ENCODE assay signal across 31 mouse cellular contexts in the genomic region with DNA sequence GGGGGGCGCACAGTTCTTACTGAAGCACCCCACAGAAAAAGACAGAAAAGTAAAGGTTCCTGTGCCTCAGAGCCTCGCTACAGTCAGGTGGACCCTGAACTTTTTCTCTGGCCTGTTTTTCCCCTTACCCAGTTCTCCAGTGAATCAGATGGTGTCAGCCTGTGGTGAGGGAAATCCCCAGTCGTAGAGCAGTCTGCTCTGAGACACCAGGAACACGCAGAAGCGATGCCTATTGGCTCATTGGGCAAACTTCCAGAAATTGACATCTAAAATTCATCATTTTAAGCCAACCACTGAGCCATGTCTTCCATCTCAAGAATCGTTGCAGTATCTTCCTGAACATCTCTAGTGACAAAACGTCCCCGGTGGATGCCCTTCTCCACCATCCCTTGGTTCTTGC.
DNase-seq lines count a peak whose midpoint lies in the region; ATAC-seq and TF ChIP-seq lines count a peak whose summit lies in the region.
"Had no signal": no experiment of that assay in that cellular context is flagged by ENCODE, and none has a peak within 500 bp of the region (broad histone marks: within the 10 kb centered on the region; RNA-seq: fewer than 3 reads in every experiment).

No protein-coding gene starts in this region.

- no peak for TF ChIP-seq CTCF in CH12.LX (conservative IDR thresholded peaks at IDR 0.05 in 1 of 2, IDR thresholded peaks at IDR 0.05 in 1 of 2; ENCODE audit: low read depth in 2 of 2, low read length in 2 of 2)

- H3K9me3 ChIP-seq in limb, embryonic 12.5 days: no peaks in the 10 kb centered on the region
- H3K9me3 ChIP-seq in limb, embryonic 10.5 days (replicated peaks): no peaks in the 10 kb centered on the region
- peaks cover 3% of the 10 kb centered on the region for H3K9me3 ChIP-seq in CH12.LX (replicated peaks; ENCODE audit: low read length)
- H3K9me3 ChIP-seq in midbrain, embryonic 16.5 days (replicated peaks; ENCODE audit: control insufficient read depth, low read length, poor library complexity, severe bottlenecking): no peaks in the 10 kb centered on the region
- H3K9me3 ChIP-seq: embryonic facial prominence, embryonic 13.5 days; forebrain, embryonic 12.5 days; hindbrain, embryonic 15.5 days; intestine, embryonic 15.5 days; limb, embryonic 13.5 days; liver, embryonic 12.5 days had no signal

- H3K79me2 ChIP-seq in CH12.LX (replicated peaks; ENCODE audit: control insufficient read depth, extremely low read depth, insufficient read depth, poor library complexity, severe bottlenecking): no peaks in the 10 kb centered on the region

- in situ Hi-C loops in CH12.LX (cut with MboI; ENCODE audit: low pct_ligation_motif_present, low pct_unique_long_range_greater_than_20kb, low sequenced_read_pairs): no loop called here

- no peak; the same call in 1 of the 2 replicates for TF ChIP-seq RAD21 in CH12.LX (IDR thresholded peaks at IDR 0.05; ENCODE audit: low read depth, low read length)

- H3K4me2 ChIP-seq in limb, embryonic 12.5 days: no peak overlapping the region
- H3K4me2 ChIP-seq in CH12.LX (ENCODE audit: insufficient read depth, low read depth, poor library complexity, severe bottlenecking): peak overlapping the region; percentile 42
- no peak overlapping the region for H3K4me2 ChIP-seq in midbrain, embryonic 16.5 days (ENCODE audit: low read length)
- H3K4me2 ChIP-seq: embryonic facial prominence, embryonic 13.5 days; forebrain, embryonic 12.5 days; heart, embryonic 11.5 days; hindbrain, embryonic 15.5 days; intestine, embryonic 15.5 days; limb, embryonic 13.5 days; liver, embryonic 12.5 days had no signal

- 0 out of 2 replicates have a peak overlapping the region, but pooled peaks have one; percentile 5 for H3K27ac ChIP-seq in limb, embryonic 12.5 days
- no peak overlapping the region; the same call in 1 of the 2 replicates for H3K27ac ChIP-seq in limb, embryonic 10.5 days
- H3K27ac ChIP-seq in CH12.LX (ENCODE audit: insufficient read depth, low read depth): peak overlapping the region; percentile 67
- H3K27ac ChIP-seq in midbrain, embryonic 16.5 days (ENCODE audit: low read length): no peak overlapping the region
- H3K27ac ChIP-seq: embryonic facial prominence, embryonic 13.5 days; forebrain, embryonic 12.5 days; hindbrain, embryonic 15.5 days; intestine, embryonic 15.5 days; kidney, postnatal 0 days; limb, embryonic 13.5 days; liver, embryonic 12.5 days; macrophage had no signal

- no peak overlapping the region for H3K9ac ChIP-seq in limb, embryonic 12.5 days (replicated peaks)
- peak overlapping the region; percentile 22; the same call in 1 of the 2 replicates for H3K9ac ChIP-seq in CH12.LX (ENCODE audit: insufficient read depth, low read depth)
- no peak overlapping the region for H3K9ac ChIP-seq in midbrain, embryonic 16.5 days (ENCODE audit: low read depth, low read length)
- H3K9ac ChIP-seq: embryonic facial prominence, embryonic 13.5 days; forebrain, embryonic 12.5 days; forebrain, postnatal 0 days; hindbrain, embryonic 15.5 days; intestine, embryonic 15.5 days; limb, embryonic 13.5 days; liver, embryonic 12.5 days; liver, postnatal 0 days had no signal

- no peaks in the 10 kb centered on the region for H3K4me1 ChIP-seq in limb, embryonic 12.5 days (replicated peaks)
- H3K4me1 ChIP-seq in limb, embryonic 10.5 days: no peaks in the 10 kb centered on the region
- H3K4me1 ChIP-seq in CH12.LX (ENCODE audit: control insufficient read depth in 1 of 2, insufficient read depth in 2 of 2): peaks cover 12 to 46% of the 10 kb centered on the region in 2 experiments
- no peaks in the 10 kb centered on the region for H3K4me1 ChIP-seq in midbrain, embryonic 16.5 days (ENCODE audit: control insufficient read depth, insufficient read depth, low read length)
- H3K4me1 ChIP-seq: forebrain, embryonic 12.5 days; hindbrain, embryonic 15.5 days; intestine, embryonic 15.5 days; limb, embryonic 13.5 days had no signal

- 91% methylated on average over 8 of the region's 8 CpGs for WGBS in limb, embryonic 12.5 days
- WGBS in limb, embryonic 10.5 days: 91% methylated on average over 8 of the region's 8 CpGs
- 93% methylated on average over 8 of the region's 8 CpGs for WGBS in midbrain, embryonic 16.5 days

- ATAC-seq in limb, embryonic 12.5 days (ENCODE audit: insufficient number of reproducible peaks, insufficient read depth, low FRiP score, low TSS enrichment, low read depth): no peak
- ATAC-seq in granulocyte monocyte progenitor cell, adult 5-6 weeks (replicated peaks; ENCODE audit: poor library complexity, severe bottlenecking): peak; percentile 67
- ATAC-seq in megakaryocyte progenitor cell, adult 5-6 weeks (replicated peaks; ENCODE audit: poor library complexity): peak; percentile 46; the same call in 1 of the 2 replicates
- no peak for ATAC-seq in midbrain, embryonic 16.5 days
- ATAC-seq: forebrain, postnatal 0 days; intestine, embryonic 15.5 days; liver, embryonic 12.5 days; liver, postnatal 0 days; lung, postnatal 0 days had no signal

- no peak for DNase-seq in limb, embryonic 10.5 days (ENCODE audit: low spot score)
- DNase-seq in CH12.LX (ENCODE audit: extremely low read depth): peak; percentile 88
- DNase-seq in cerebellum, postnatal 10 days: no peak
- no peak for DNase-seq in adrenal gland, adult 18-20 months (ENCODE audit: low spot score in 2 of 2)
- DNase-seq: adrenal gland, adult 2 months; adrenal gland, postnatal 36 days; cerebellum, adult 8-10 months; cerebellum, postnatal 36 days; embryo, embryonic 11 days; forebrain, postnatal 0 days; heart, postnatal 4 days; kidney, adult 8-10 months; kidney, postnatal 4 days; liver, postnatal 0 days; midbrain, embryonic 14.5 days; spleen, adult 18-20 months; thymus, postnatal 36 days had no signal

- no peaks in the 10 kb centered on the region for H3K36me3 ChIP-seq in limb, embryonic 12.5 days
- H3K36me3 ChIP-seq in limb, embryonic 10.5 days: no peaks in the 10 kb centered on the region
- H3K36me3 ChIP-seq in CH12.LX (replicated peaks in 1 of 2; ENCODE audit: control insufficient read depth in 1 of 2, insufficient read depth in 1 of 2, low read length in 1 of 2): no peaks in the 10 kb centered on the region
- no peaks in the 10 kb centered on the region for H3K36me3 ChIP-seq in midbrain, embryonic 16.5 days (ENCODE audit: control insufficient read depth, insufficient read depth, low read length)
- H3K36me3 ChIP-seq: embryonic facial prominence, embryonic 13.5 days; forebrain, embryonic 12.5 days; hindbrain, embryonic 15.5 days; intestine, embryonic 15.5 days; limb, embryonic 13.5 days had no signal

- no peaks in the 10 kb centered on the region for H3K27me3 ChIP-seq in limb, embryonic 12.5 days
- no peaks in the 10 kb centered on the region for H3K27me3 ChIP-seq in limb, embryonic 10.5 days (ENCODE audit: low read depth, poor library complexity, severe bottlenecking)
- H3K27me3 ChIP-seq in CH12.LX (replicated peaks): no peaks in the 10 kb centered on the region
- no peaks in the 10 kb centered on the region for H3K27me3 ChIP-seq in midbrain, embryonic 16.5 days (ENCODE audit: control insufficient read depth, insufficient read depth, low read depth, low read length)
- H3K27me3 ChIP-seq: embryonic facial prominence, embryonic 13.5 days; forebrain, embryonic 12.5 days; hindbrain, embryonic 15.5 days; intestine, embryonic 15.5 days; limb, embryonic 13.5 days; liver, embryonic 12.5 days had no signal

- H3K4me3 ChIP-seq in limb, embryonic 12.5 days (replicated peaks): no peak overlapping the region
- H3K4me3 ChIP-seq in limb, embryonic 10.5 days: no peak overlapping the region
- H3K4me3 ChIP-seq in CH12.LX (replicated peaks in 1 of 3; ENCODE audit: low read depth in 2 of 3, low read length in 2 of 3, poor library complexity in 1 of 3): no peak overlapping the region
- H3K4me3 ChIP-seq in midbrain, embryonic 16.5 days (ENCODE audit: low read depth, low read length): no peak overlapping the region
- H3K4me3 ChIP-seq: embryonic facial prominence, embryonic 13.5 days; forebrain, embryonic 12.5 days; hindbrain, embryonic 15.5 days; intestine, embryonic 15.5 days; limb, embryonic 13.5 days; liver, embryonic 12.5 days had no signal

- peak; percentile 87 for TF ChIP-seq EP300 in CH12.LX (IDR thresholded peaks at IDR 0.05; ENCODE audit: low read length)

- dilution Hi-C loops in CH12.LX (cut with MboI; ENCODE audit: extremely low pct_ligation_motif_present, extremely low pct_unique_long_range_greater_than_20kb, low sequenced_read_pairs): no loop called here

- no peak; the same call in 1 of the 2 replicates for TF ChIP-seq POLR2A in CH12.LX (IDR thresholded peaks at IDR 0.05; ENCODE audit: low read depth, low read length)

TF ChIP-seq in CH12.LX, 34 proteins besides CTCF, POLR2A, EP300 and RAD21 (continues in another document):
- TF ChIP-seq JUN (IDR thresholded peaks at IDR 0.05; ENCODE audit: insufficient read depth, low read depth, low read length): peak; percentile 32; the same call in 1 of the 2 replicates
- TF ChIP-seq TCF12 (IDR thresholded peaks at IDR 0.05; ENCODE audit: low read depth, low read length): peak; percentile 76
- no peak; the same call in 1 of the 2 replicates for TF ChIP-seq IRF4 (IDR thresholded peaks at IDR 0.05; ENCODE audit: low read depth, low read length)
- peak; percentile 85 for TF ChIP-seq MYC (IDR thresholded peaks at IDR 0.05; ENCODE audit: low read depth, low read length)
- peak; percentile 65; the same call in 1 of the 2 replicates for TF ChIP-seq MEF2A (IDR thresholded peaks at IDR 0.05; ENCODE audit: borderline replicate concordance, low read depth, low read length)
- TF ChIP-seq SMC3 (IDR thresholded peaks at IDR 0.05; ENCODE audit: low read depth, low read length): peak; percentile 2; the same call in 1 of the 2 replicates
- TF ChIP-seq MAX (IDR thresholded peaks at IDR 0.05; ENCODE audit: low read length): peak; percentile 74
- TF ChIP-seq JUND (conservative IDR thresholded peaks at IDR 0.05; ENCODE audit: low read depth, low read length): no peak; the same call in 1 of the 2 replicates
- peak; percentile 51 for TF ChIP-seq CHD2 (IDR thresholded peaks at IDR 0.05; ENCODE audit: low read length)
- TF ChIP-seq ZKSCAN1 (IDR thresholded peaks at IDR 0.05; ENCODE audit: borderline replicate concordance, low read depth, low read length): no peak
- no peak for TF ChIP-seq USF1 (IDR thresholded peaks at IDR 0.05; ENCODE audit: low read depth, low read length)
- TF ChIP-seq HCFC1 (IDR thresholded peaks at IDR 0.05; ENCODE audit: low read depth, low read length): no peak
- no peak for TF ChIP-seq USF2 (conservative IDR thresholded peaks at IDR 0.05; ENCODE audit: low read depth, low read length)
- no peak for TF ChIP-seq KAT2A (IDR thresholded peaks at IDR 0.05; ENCODE audit: insufficient replicate concordance, low read length)
- TF ChIP-seq E2F4 (IDR thresholded peaks at IDR 0.05; ENCODE audit: insufficient replicate concordance, low read depth, low read length): peak; percentile 34; the same call in 1 of the 2 replicates
- no peak for TF ChIP-seq GABPA (IDR thresholded peaks at IDR 0.05; ENCODE audit: insufficient replicate concordance, low read depth, low read length)
- TF ChIP-seq ETS1 (conservative IDR thresholded peaks at IDR 0.05; ENCODE audit: low read depth, low read length): peak; percentile 79
- TF ChIP-seq MAZ (IDR thresholded peaks at IDR 0.05; ENCODE audit: low read depth, low read length): peak; percentile 56; the same call in 1 of the 2 replicates

Comparison
In these comparisons a context has a peak if more than half of its experiments do, and no peak if none do; other contexts are left out.
1. H3K27ac ChIP-seq: peak in limb, embryonic 12.5 days (single experiment) and CH12.LX (single experiment); none in limb, embryonic 10.5 days (single experiment) and midbrain, embryonic 16.5 days (single experiment).
2. ATAC-seq: peak in granulocyte monocyte progenitor cell, adult 5-6 weeks (single experiment) and megakaryocyte progenitor cell, adult 5-6 weeks (single experiment); none in limb, embryonic 12.5 days (single experiment) and midbrain, embryonic 16.5 days (single experiment).